ENCODE assay signal across 9 mouse cellular contexts in genomic region chr4:46304071-46304470, GRCm38 (mm10). TPM values are rescaled to one million over a fixed set of nuclear protein-coding genes. Genes with fewer than 3 reads are reported as not detected.
DNase-seq lines count a peak whose midpoint lies in the region; ATAC-seq and TF ChIP-seq lines count a peak whose summit lies in the region.
"Had no signal": no experiment of that assay in that cellular context is flagged by ENCODE, and none has a peak within 500 bp of the region (broad histone marks: within the 10 kb centered on the region; RNA-seq: fewer than 3 reads in every experiment).

No protein-coding gene starts in this region.

- WGBS in liver, adult 2 months: 11% methylated on average over 8 of the region's 8 CpGs
- WGBS in intestine, embryonic 14.5 days: 7% methylated on average over 8 of the region's 8 CpGs
- 4% methylated on average over 8 of the region's 8 CpGs for WGBS in limb, embryonic 13.5 days

- no peak for TF ChIP-seq POLR2A in liver, adult 2 months (IDR thresholded peaks at IDR 0.05; ENCODE audit: extremely low read depth, insufficient read depth, low read length)
- TF ChIP-seq POLR2A in myocyte (IDR thresholded peaks at IDR 0.05; ENCODE audit: insufficient read length, low read depth): no peak

- no peaks in the 10 kb centered on the region for H3K9me3 ChIP-seq in intestine, embryonic 14.5 days (ENCODE audit: control insufficient read depth, low read length)
- H3K9me3 ChIP-seq in limb, embryonic 13.5 days: no peaks in the 10 kb centered on the region

- peak; percentile 58 for DNase-seq in liver, adult 2 months (ENCODE audit: extremely low read depth, low read depth, low spot score)
- no peak for DNase-seq in liver
- peak; percentile 84 to 89 for DNase-seq in cerebellum, postnatal 25 days
- DNase-seq in gastrocnemius, postnatal 25 days: peak; percentile 68
- peak; percentile 57 for DNase-seq in intestine, embryonic 14.5 days (ENCODE audit: low spot score)
- peak; percentile 14 for DNase-seq in thymus, postnatal 14 days

- no peaks in the 10 kb centered on the region for H3K79me2 ChIP-seq in liver, adult 2 months (ENCODE audit: control insufficient read depth, insufficient read depth, low read length)
- no peaks in the 10 kb centered on the region for H3K79me2 ChIP-seq in myocyte (ENCODE audit: control insufficient read depth, insufficient read depth)

- TF ChIP-seq CTCF in liver, adult 2 months (IDR thresholded peaks at IDR 0.05; ENCODE audit: low read depth, low read length): no peak

- peak overlapping the region; percentile 43 for H3ac ChIP-seq in myocyte (ENCODE audit: control insufficient read depth, insufficient read length)

- no peak overlapping the region for H3K9ac ChIP-seq in liver, adult 2 months (ENCODE audit: low read depth, low read length)
- no peak overlapping the region for H3K9ac ChIP-seq in intestine, embryonic 14.5 days (ENCODE audit: low read length)
- H3K9ac ChIP-seq in limb, embryonic 13.5 days: peak overlapping the region; percentile 4; the same call in 1 of the 2 replicates

- H3K4me3 ChIP-seq in liver, adult 2 months (ENCODE audit: insufficient read depth, low read depth, low read length): no peak overlapping the region
- peak overlapping the region; percentile 58; the same call in 1 of the 2 replicates for H3K4me3 ChIP-seq in intestine, embryonic 14.5 days (ENCODE audit: low read depth, low read length)
- peak overlapping the region; percentile 73 for H3K4me3 ChIP-seq in limb, embryonic 13.5 days
- peak overlapping the region; percentile 24 for H3K4me3 ChIP-seq in myocyte

- H3K36me3 ChIP-seq in liver, adult 2 months (ENCODE audit: control insufficient read depth, insufficient read depth, low read length): no peaks in the 10 kb centered on the region
- H3K36me3 ChIP-seq in intestine, embryonic 14.5 days (ENCODE audit: control insufficient read depth, insufficient read depth, low read length): no peaks in the 10 kb centered on the region
- no peaks in the 10 kb centered on the region for H3K36me3 ChIP-seq in limb, embryonic 13.5 days
- no peaks in the 10 kb centered on the region for H3K36me3 ChIP-seq in myocyte (ENCODE audit: control insufficient read depth, insufficient read depth)

- peak overlapping the region; percentile 84 for H3K4me2 ChIP-seq in intestine, embryonic 14.5 days (ENCODE audit: low read length)
- H3K4me2 ChIP-seq in limb, embryonic 13.5 days (replicated peaks): peak overlapping the region; percentile 83
- peak overlapping the region; percentile 100 for H3K4me2 ChIP-seq in myocyte (ENCODE audit: low read depth)

- no peak overlapping the region for H3K27ac ChIP-seq in liver, adult 2 months (replicated peaks; ENCODE audit: insufficient read depth, low read depth, low read length)
- H3K27ac ChIP-seq in intestine, embryonic 14.5 days (ENCODE audit: low read depth): no peak overlapping the region
- H3K27ac ChIP-seq in limb, embryonic 13.5 days: no peak overlapping the region

- H3K27me3 ChIP-seq in liver, adult 2 months (ENCODE audit: control insufficient read depth, insufficient read depth, low read length): no peaks in the 10 kb centered on the region
- peaks cover 24% of the 10 kb centered on the region for H3K27me3 ChIP-seq in intestine, embryonic 14.5 days (replicated peaks; ENCODE audit: control insufficient read depth, insufficient read depth, low read length)
- peaks cover 60% of the 10 kb centered on the region for H3K27me3 ChIP-seq in limb, embryonic 13.5 days
- H3K27me3 ChIP-seq in myocyte (ENCODE audit: control insufficient read depth, insufficient read depth, insufficient read length): no peaks in the 10 kb centered on the region

- peaks cover 5% of the 10 kb centered on the region for H3K4me1 ChIP-seq in liver, adult 2 months (ENCODE audit: control insufficient read depth, insufficient read depth, low read length)
- H3K4me1 ChIP-seq in intestine, embryonic 14.5 days (replicated peaks; ENCODE audit: control insufficient read depth, insufficient read depth, low read length): no peaks in the 10 kb centered on the region
- peaks cover 6% of the 10 kb centered on the region for H3K4me1 ChIP-seq in limb, embryonic 13.5 days

- no peak for ATAC-seq in intestine, embryonic 14.5 days (replicated peaks; ENCODE audit: low FRiP score, low TSS enrichment, low read depth)
- ATAC-seq in limb, embryonic 13.5 days (ENCODE audit: low FRiP score, low read depth): no peak

TF ChIP-seq in myocyte, 11 proteins besides CTCF, POLR2A, EP300 and RAD21:
- TF ChIP-seq SRF (IDR thresholded peaks at IDR 0.05; ENCODE audit: control insufficient read depth, insufficient read length, low read depth) (no peak), TCF12 (IDR thresholded peaks at IDR 0.05; ENCODE audit: insufficient read depth, poor library complexity, severe bottlenecking) (peak; percentile 5), MYOD1 (IDR thresholded peaks at IDR 0.05; ENCODE audit: control insufficient read depth in 1 of 3, insufficient read length in 2 of 3, low read depth in 2 of 3) (peak in 2 of 3 experiments; percentile 29 to 80), MYOG (IDR thresholded peaks at IDR 0.05; ENCODE audit: control insufficient read depth in 1 of 3, insufficient read depth in 1 of 3, insufficient read length in 2 of 3, low read depth in 2 of 3) (peak in 1 of 3 experiments; percentile 58)
TF ChIP-seq in myocyte: peak in this region for 3.

RNA-seq across cellular contexts. Expression of gene Foxe1, which starts 39.3 kb away (rescaled TPM):
- total RNA-seq in liver, adult 2 months (2014; rRNA removed): not detected in 2 replicates
- 0.04 TPM in 1 of 2 replicates, not detected in the other for polyA plus RNA-seq in liver, adult 2 months (2012; rRNA removed)
- not detected for total RNA-seq in gastrocnemius, postnatal 25 days (2021)
- not detected in 2 replicates for polyA plus RNA-seq in intestine, embryonic 14.5 days (2014; fragmentation: Nextera tagmentation; extraction: Ambion mirVana)
- polyA plus RNA-seq in limb, embryonic 13.5 days (2015; fragmentation: Nextera tagmentation; extraction: Ambion mirVana): not detected in 2 replicates
- not detected for polyA plus RNA-seq in myocyte (2012; fragmentation: generic; extraction: Trizol)
- total RNA-seq: left cerebral cortex, postnatal 10 days had no signal
